Comparison of ENCODE assay signal across 30 mouse cellular contexts in the genomic region with DNA sequence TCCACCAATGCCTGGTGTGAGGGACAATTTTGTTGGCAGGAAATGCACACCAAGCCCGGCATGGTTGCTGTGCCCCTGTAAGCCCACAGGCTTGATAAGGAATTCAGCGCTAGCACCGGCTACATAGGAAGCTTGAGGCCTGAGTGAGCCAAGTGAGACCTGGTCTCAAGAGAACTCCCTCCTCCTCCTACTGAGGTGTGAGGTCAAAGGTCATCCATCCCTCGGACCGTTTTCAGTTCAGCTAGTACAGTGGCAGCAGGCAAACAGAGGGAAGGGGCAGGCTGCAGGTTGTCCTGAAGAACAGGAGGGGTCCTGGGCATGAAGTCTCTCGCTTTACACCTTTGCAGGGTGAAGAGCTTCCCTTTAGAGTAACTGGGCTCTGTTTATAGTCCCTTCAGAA. TPM values are rescaled to one million over a fixed set of nuclear protein-coding genes. Genes with fewer than 3 reads are reported as not detected.
DNase-seq lines count a peak whose midpoint lies in the region; TF ChIP-seq lines count a peak whose summit lies in the region.
"Had no signal": no experiment of that assay in that cellular context is flagged by ENCODE, and none has a peak within 500 bp of the region (broad histone marks: within the 10 kb centered on the region; RNA-seq: fewer than 3 reads in every experiment).

No protein-coding gene starts in this region.

- no peak overlapping the region for H3K9ac ChIP-seq in ES-Bruce4 (ENCODE audit: low read depth, poor library complexity, severe bottlenecking)
- H3K9ac ChIP-seq: embryonic facial prominence, embryonic 13.5 days; forebrain, embryonic 13.5 days; heart, embryonic 13.5 days; hindbrain, embryonic 14.5 days had no signal

- TF ChIP-seq CTCF in left cerebral cortex, adult 2 months (IDR thresholded peaks at IDR 0.05) = no peak
- TF ChIP-seq CTCF in ES-Bruce4 (IDR thresholded peaks at IDR 0.05; ENCODE audit: low read depth, low read length) = no peak

- no peaks in the 10 kb centered on the region for H3K9me3 ChIP-seq in ES-Bruce4 (replicated peaks; ENCODE audit: control insufficient read depth, insufficient read depth, low read length, poor library complexity, severe bottlenecking)
- H3K9me3 ChIP-seq: embryonic facial prominence, embryonic 13.5 days; forebrain, embryonic 13.5 days; heart, embryonic 13.5 days had no signal

- H3K36me3 ChIP-seq in ES-Bruce4 (ENCODE audit: control insufficient read depth, insufficient read depth, low read length, poor library complexity, severe bottlenecking) = no peaks in the 10 kb centered on the region
- H3K36me3 ChIP-seq: embryonic facial prominence, embryonic 10.5 days; embryonic facial prominence, embryonic 13.5 days; heart, embryonic 10.5 days; heart, embryonic 13.5 days had no signal

- H3K27me3 ChIP-seq in ES-Bruce4 (ENCODE audit: control insufficient read depth, insufficient read depth, low read length, poor library complexity, severe bottlenecking) = no peaks in the 10 kb centered on the region

- H3K4me3 ChIP-seq in left cerebral cortex, adult 2 months = no peak overlapping the region
- H3K4me3 ChIP-seq in ES-Bruce4 (ENCODE audit: low read depth, low read length) = no peak overlapping the region
- H3K4me3 ChIP-seq: embryonic facial prominence, embryonic 10.5 days; embryonic facial prominence, embryonic 13.5 days; erythroblast, embryonic 14.5 days; forebrain, embryonic 13.5 days; heart, adult 2 months; heart, embryonic 10.5 days; heart, embryonic 13.5 days had no signal

- 0 out of 2 replicates have a peak overlapping the region, but pooled peaks have one; percentile 11 for H3K27ac ChIP-seq in left cerebral cortex, adult 2 months
- peak overlapping the region; percentile 70 for H3K27ac ChIP-seq in ES-Bruce4 (ENCODE audit: insufficient read depth, low read length)
- H3K27ac ChIP-seq: embryonic facial prominence, embryonic 10.5 days; forebrain, embryonic 13.5 days; heart, adult 2 months; heart, embryonic 10.5 days; heart, embryonic 13.5 days; hindbrain, embryonic 14.5 days; hindbrain, postnatal 0 days had no signal

- no peak for TF ChIP-seq EP300 in ES-Bruce4 (IDR thresholded peaks at IDR 0.05; ENCODE audit: insufficient read depth, low read depth, low read length)

- H3K4me1 ChIP-seq in ES-Bruce4 (ENCODE audit: control insufficient read depth, insufficient read depth, low read length) = peaks cover 15% of the 10 kb centered on the region

- no peak for DNase-seq in left cerebral cortex, adult 2 months (ENCODE audit: extremely low spot score in 1 of 2, low spot score in 2 of 2)
- no peak for DNase-seq in left cerebral cortex, postnatal 25 days (ENCODE audit: low spot score in 2 of 2)
- DNase-seq in R1 (ENCODE audit: low read depth, low spot score) (peak; percentile 84), MN1 (ENCODE audit: low spot score) (no peak)
- DNase-seq in kidney, adult 11 months = no peak
- DNase-seq: adrenal gland, postnatal 14 days; B cell, adult 2 months; cerebellum, adult 11 months; cerebellum, adult 2 months; cerebellum, adult 9-11 months; cerebellum, postnatal 36 days; embryo, embryonic 11 days; gastrocnemius, postnatal 10 days; gastrocnemius, postnatal 36 days; heart, adult 2 months; heart, postnatal 14 days; heart, postnatal 4 days had no signal

- no peak for TF ChIP-seq POLR2A in ES-Bruce4 (IDR thresholded peaks at IDR 0.05; ENCODE audit: insufficient read depth, low read length)

- intact Hi-C loops in left cerebral cortex, adult 2 months (cut with DNase I) = no loop called here
- intact Hi-C loops in left cerebral cortex, postnatal 25 days (cut with DNase I) = no loop called here

RNA-seq across cellular contexts. Expression of a gene that starts 16.6 kb away (rescaled TPM):
- 10 to 100 TPM; 11.3 to 11.5 TPM for total RNA-seq in left cerebral cortex, adult 2 months (2021)
- total RNA-seq in left cerebral cortex, postnatal 25 days (2021) = 1 to 10 TPM; 8.6 TPM
- 12.4 and 17.7 TPM in 2 replicates for polyA plus RNA-seq in ES-Bruce4 (2011; ENCODE audit: insufficient read depth, insufficient read length, low read depth, missing spikeins)
- total RNA-seq: granulocyte monocyte progenitor cell, adult 5-6 weeks had no signal

RNA-seq across cellular contexts. Expression of a gene that starts 37.0 kb away (rescaled TPM):
- 1 to 10 TPM in 1 of 2 experiments, not detected in 1; 1.5 TPM for total RNA-seq in left cerebral cortex, adult 2 months (2021)
- total RNA-seq in left cerebral cortex, postnatal 25 days (2021) = under 1 TPM in 1 of 2 experiments, not detected in 1; 0.62 TPM
- not detected in 2 replicates for polyA plus RNA-seq in ES-Bruce4 (2011; ENCODE audit: insufficient read depth, insufficient read length, low read depth, missing spikeins)
- total RNA-seq: adrenal gland, adult 18-20 months; adrenal gland, postnatal 14 days; gastrocnemius, adult 18-20 months; gastrocnemius, postnatal 10 days; gastrocnemius, postnatal 36 days; granulocyte monocyte progenitor cell, adult 5-6 weeks; heart, adult 2 months; heart, postnatal 14 days; heart, postnatal 4 days had no signal
- polyA plus RNA-seq: heart, adult 2 months; heart, embryonic 16.5 days had no signal

RNA-seq across cellular contexts. Expression of a gene that starts 37.2 kb away (rescaled TPM):
- total RNA-seq in left cerebral cortex, adult 2 months (2021) = 1,000 to 10,000 TPM; 1,050 to 1,086 TPM
- 1,000 to 10,000 TPM; 1,169 to 1,197 TPM for total RNA-seq in left cerebral cortex, postnatal 25 days (2021)
- 605 and 624 TPM in 2 replicates for polyA plus RNA-seq in ES-Bruce4 (2011; ENCODE audit: insufficient read depth, insufficient read length, low read depth, missing spikeins)

RNA-seq across cellular contexts. Expression of a gene that starts 37.5 kb away (rescaled TPM):
- total RNA-seq in left cerebral cortex, adult 2 months (2021) = 10 to 100 TPM; 68.1 to 81.2 TPM
- total RNA-seq in left cerebral cortex, postnatal 25 days (2021) = 10 to 100 TPM; 65.2 to 67.0 TPM
- polyA plus RNA-seq in ES-Bruce4 (2011; ENCODE audit: insufficient read depth, insufficient read length, low read depth, missing spikeins) = 124 and 141 TPM in 2 replicates

RNA-seq across cellular contexts. Expression of a gene that starts 41.7 kb away (rescaled TPM):
- 1 to 10 TPM; 1.0 to 2.9 TPM for total RNA-seq in left cerebral cortex, adult 2 months (2021)
- 1 to 10 TPM; 1.6 to 1.8 TPM for total RNA-seq in left cerebral cortex, postnatal 25 days (2021)
- 51.3 and 52.0 TPM in 2 replicates for polyA plus RNA-seq in ES-Bruce4 (2011; ENCODE audit: insufficient read depth, insufficient read length, low read depth, missing spikeins)
